Mouse (Mus musculus): ENCODE results near the gene Wscd2. TPM values are rescaled to one million over a fixed set of nuclear protein-coding genes. Genes with fewer than 3 reads are reported as not detected.
A peak's percentile ranks its signal among the peaks of the same experiment; 100 is the strongest.

Gene Wscd2
- total RNA-seq, 2 experiments from 2014 or later: 0.28 to 0.49 TPM

GRCm38 (mm10) chr5:113516873-113517336, 26.8 kb downstream of the Wscd2 start:
- DNase-seq: no peak
- intact Hi-C loops (cut with DNase I): no loop called here

- DNase-seq: no peak
- intact Hi-C loops (cut with DNase I): no loop called here
Observed at GRCm38 (mm10) chr5:113517387-113517786, 27.3 kb downstream of the Wscd2 start.

- intact Hi-C loops (cut with DNase I): no loop called here
- DNase-seq: no peak
Observed at GRCm38 (mm10) chr5:113521037-113521436, 30.9 kb downstream of the Wscd2 start.

GRCm38 (mm10) chr5:113538826-113539225, 48.7 kb downstream of the Wscd2 start:
- DNase-seq: no peak
- intact Hi-C loops (cut with DNase I): no loop called here

GRCm38 (mm10) chr5:113539438-113539837, 49.3 kb downstream of the Wscd2 start:
- intact Hi-C loops (cut with DNase I): no loop called here
- no peak for DNase-seq

- no peak for DNase-seq
- intact Hi-C loops (cut with DNase I): no loop called here
Observed at GRCm38 (mm10) chr5:113539858-113540257, 49.7 kb downstream of the Wscd2 start.

- no peak for DNase-seq
- intact Hi-C loops (cut with DNase I): no loop called here
Observed at GRCm38 (mm10) chr5:113541196-113541595, 51.1 kb downstream of the Wscd2 start.

GRCm38 (mm10) chr5:113542885-113543476, 52.8 kb downstream of the Wscd2 start:
- intact Hi-C loops (cut with DNase I): no loop called here
- DNase-seq: no peak

GRCm38 (mm10) chr5:113547949-113548700, 58.0 kb downstream of the Wscd2 start:
- peak; percentile 39 to 47 for DNase-seq
- intact Hi-C loops (cut with DNase I): no loop called here

- intact Hi-C loops (cut with DNase I): no loop called here
- no peak for DNase-seq
Observed at GRCm38 (mm10) chr5:113550249-113550648, 60.1 kb downstream of the Wscd2 start.

- intact Hi-C loops (cut with DNase I): no loop called here
- DNase-seq: no peak
Observed at GRCm38 (mm10) chr5:113550759-113551158, 60.6 kb downstream of the Wscd2 start.

- peak in 1 of 2 experiments; percentile 18 for DNase-seq
- intact Hi-C loops (cut with DNase I): no loop called here
Observed at GRCm38 (mm10) chr5:113553402-113553897, 63.3 kb downstream of the Wscd2 start.

- DNase-seq: no peak
- intact Hi-C loops (cut with DNase I): no loop called here
Observed at GRCm38 (mm10) chr5:113554095-113554494, 64.0 kb downstream of the Wscd2 start.

GRCm38 (mm10) chr5:113554571-113554970, 64.4 kb downstream of the Wscd2 start:
- peak; percentile 20 to 24 for DNase-seq
- intact Hi-C loops (cut with DNase I): no loop called here

GRCm38 (mm10) chr5:113555684-113556083, 65.6 kb downstream of the Wscd2 start:
- intact Hi-C loops (cut with DNase I): no loop called here
- peak; percentile 15 to 18 for DNase-seq

- intact Hi-C loops (cut with DNase I): no loop called here
- DNase-seq: no peak
Observed at GRCm38 (mm10) chr5:113558065-113558464, 67.9 kb downstream of the Wscd2 start.

GRCm38 (mm10) chr5:113559627-113560026, 69.5 kb downstream of the Wscd2 start:
- no peak for DNase-seq
- intact Hi-C loops (cut with DNase I): loop anchor here (5.0 kb wide), 1 partner anchor 72 kb away; no protein-coding TSS in a partner anchor

- intact Hi-C loops (cut with DNase I): loop anchor here (5.0 kb wide), 1 partner anchor 77 kb away; no protein-coding TSS in a partner anchor
- no peak for DNase-seq
Observed at GRCm38 (mm10) chr5:113564463-113564862, 74.3 kb downstream of the Wscd2 start.

- intact Hi-C loops (cut with DNase I): no loop called here
- no peak for DNase-seq
Observed at GRCm38 (mm10) chr5:113565101-113565854, 75.1 kb downstream of the Wscd2 start.

GRCm38 (mm10) chr5:113565858-113566257, 75.7 kb downstream of the Wscd2 start:
- no peak for DNase-seq
- intact Hi-C loops (cut with DNase I): no loop called here
